Mouse (Mus musculus) lung, adult 2 months (tissue): ENCODE data around the gene Gnb3.

Experiments used
- CTCF ChIP-seq: fragments of 200-500 bp; IDR thresholded peaks from 2 replicates; pipeline ENCODE4 v1.5.1; 2011; ENCODE audit warnings: mild to moderate bottlenecking, low read length, control low read depth; ENCODE audit not compliant: insufficient read depth
- POLR2A ChIP-seq: fragments of 200-500 bp; IDR thresholded peaks from 2 replicates; pipeline ENCODE4 v1.6.1; 2011; ENCODE audit warnings: low read depth, mild to moderate bottlenecking, control low read depth, low read length, borderline replicate concordance; ENCODE audit errors: extremely low read depth

DNA sequence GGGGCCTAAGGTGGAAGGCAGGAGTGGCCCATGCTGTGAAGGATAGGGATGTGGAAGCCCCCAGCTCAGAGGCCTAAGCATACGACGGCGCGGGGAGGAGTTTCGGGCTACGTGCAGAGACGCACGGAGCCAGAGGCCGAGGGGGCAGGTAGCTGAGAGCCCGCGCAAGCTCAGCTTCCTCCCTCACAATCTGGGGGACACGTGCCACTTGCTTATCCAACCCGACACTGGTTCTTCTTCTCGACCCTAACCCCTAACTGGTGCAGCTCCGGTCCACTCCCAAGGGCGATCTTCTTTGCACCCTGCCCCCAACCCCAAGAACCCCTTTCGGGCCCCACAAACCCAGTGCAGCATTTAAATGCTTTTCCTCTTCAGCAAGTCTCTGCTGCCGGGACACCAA lies 26.6 kb downstream of the Gnb3 start:
- TF ChIP-seq POLR2A (peak; percentile 12; the same call in 1 of the 2 replicates), CTCF (no peak)
